Mouse (Mus musculus): Measurements from ENCODE around the gene Polr3h. TPM values are rescaled to one million over a fixed set of nuclear protein-coding genes. Genes with fewer than 3 reads are reported as not detected.

The Polr3h gene
- polyA plus RNA-seq, 1 experiment from 2014 or later: 61.8 TPM

DNA sequence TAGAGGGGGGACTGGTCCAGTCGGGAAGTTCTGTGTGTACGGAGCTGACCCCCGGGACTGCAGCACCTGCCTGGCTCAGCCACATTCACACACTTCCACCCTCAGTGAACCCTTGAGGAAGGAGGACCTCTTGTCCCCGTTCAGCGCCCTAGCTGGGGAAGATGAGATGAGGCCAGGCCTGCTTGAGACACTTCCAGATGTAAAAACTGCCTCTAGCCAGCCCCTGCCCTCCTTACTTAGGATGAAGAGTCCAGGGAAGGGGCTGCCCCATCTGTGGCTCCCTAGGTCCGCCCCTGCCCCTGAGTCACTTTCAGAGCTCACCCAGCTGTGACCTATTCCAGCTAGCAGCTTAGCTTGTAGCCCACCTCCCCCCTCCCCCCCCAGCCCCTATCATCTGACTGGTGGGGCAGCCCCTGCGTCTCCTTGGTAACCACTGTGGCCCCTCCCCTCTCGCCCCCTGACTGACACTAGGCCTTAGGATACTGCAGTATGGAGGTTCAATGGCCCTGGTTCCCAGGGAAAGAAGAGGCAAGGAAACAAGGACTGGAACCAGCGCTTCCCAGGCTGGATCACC lies 17.2 kb upstream of the Polr3h start:
- 7% methylated on average over 9 of the region's 9 CpGs for WGBS
- peaks cover 22% of the 10 kb centered on the region for H3K4me1 ChIP-seq
- H3K27me3 ChIP-seq (replicated peaks): no peaks in the 10 kb centered on the region
- H3K36me3 ChIP-seq: peaks cover 13% of the 10 kb centered on the region
- no peaks in the 10 kb centered on the region for H3K9me3 ChIP-seq
- no peak overlapping the region for H3K4me3 ChIP-seq
- peak overlapping the region; percentile 26; the same call in 1 of the 2 replicates for H3K9ac ChIP-seq
- peak; percentile 71 for ATAC-seq (ENCODE audit: low FRiP score, low read depth)
- H3K27ac ChIP-seq: peak overlapping the region; percentile 20; the same call in 1 of the 2 replicates
- peak overlapping the region; percentile 34 for H3K4me2 ChIP-seq (replicated peaks)

DNA sequence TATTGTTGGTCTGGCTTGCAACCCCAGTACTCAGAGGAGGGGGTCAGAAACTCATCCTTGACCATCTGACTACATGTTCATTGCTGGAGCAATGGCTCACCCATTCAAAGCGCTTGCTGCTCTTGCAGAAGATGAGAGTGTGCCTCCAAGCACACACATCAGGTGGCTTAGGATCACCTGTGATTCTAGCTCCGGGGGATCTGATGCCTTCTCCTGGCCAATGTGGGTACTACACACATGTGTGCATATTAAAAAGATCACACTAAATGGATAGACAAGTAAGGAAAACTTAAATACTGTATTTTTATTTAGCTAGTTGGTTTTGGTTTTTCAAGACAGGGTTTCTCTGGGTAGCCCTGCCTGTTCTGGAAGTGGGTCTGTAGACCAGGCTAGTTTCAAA lies 15.0 kb upstream of the Polr3h start:
- 99% methylated on average over 2 of the region's 2 CpGs for WGBS
- no peaks in the 10 kb centered on the region for H3K36me3 ChIP-seq
- no peak overlapping the region for H3K9ac ChIP-seq
- H3K9me3 ChIP-seq: no peaks in the 10 kb centered on the region
- H3K27me3 ChIP-seq (replicated peaks): no peaks in the 10 kb centered on the region
- H3K4me3 ChIP-seq: no peak overlapping the region
- peaks cover 43% of the 10 kb centered on the region for H3K4me1 ChIP-seq
- ATAC-seq (ENCODE audit: low FRiP score, low read depth): no peak
- no peak overlapping the region for H3K4me2 ChIP-seq (replicated peaks)
- H3K27ac ChIP-seq: no peak overlapping the region

DNA sequence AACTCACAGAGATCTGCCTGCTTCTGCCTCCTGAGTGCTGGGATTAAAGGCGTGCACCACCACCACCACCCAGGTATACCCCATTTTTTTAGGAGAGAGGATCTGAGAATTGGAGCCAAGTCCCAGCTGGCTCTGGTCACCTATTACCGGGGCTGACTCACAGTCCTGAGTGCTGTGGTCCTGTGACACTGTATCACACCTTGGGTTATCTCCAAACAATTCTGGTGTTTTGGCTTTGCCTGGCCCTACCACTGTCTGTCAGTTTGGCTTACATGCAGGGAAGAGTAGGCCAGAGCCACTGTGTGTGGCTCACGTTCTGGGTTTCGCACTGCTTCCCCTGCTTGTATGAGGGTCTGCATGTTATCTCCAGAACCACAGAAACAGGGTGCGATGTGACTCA lies 14.2 kb upstream of the Polr3h start:
- H3K27ac ChIP-seq: no peak overlapping the region
- no peaks in the 10 kb centered on the region for H3K27me3 ChIP-seq (replicated peaks)
- no peaks in the 10 kb centered on the region for H3K36me3 ChIP-seq
- WGBS: 89% methylated on average over 5 of the region's 5 CpGs
- H3K9me3 ChIP-seq: no peaks in the 10 kb centered on the region
- peaks cover 44% of the 10 kb centered on the region for H3K4me1 ChIP-seq
- no peak overlapping the region for H3K9ac ChIP-seq
- ATAC-seq (ENCODE audit: low FRiP score, low read depth): no peak
- no peak overlapping the region for H3K4me2 ChIP-seq (replicated peaks)
- no peak overlapping the region for H3K4me3 ChIP-seq

DNA sequence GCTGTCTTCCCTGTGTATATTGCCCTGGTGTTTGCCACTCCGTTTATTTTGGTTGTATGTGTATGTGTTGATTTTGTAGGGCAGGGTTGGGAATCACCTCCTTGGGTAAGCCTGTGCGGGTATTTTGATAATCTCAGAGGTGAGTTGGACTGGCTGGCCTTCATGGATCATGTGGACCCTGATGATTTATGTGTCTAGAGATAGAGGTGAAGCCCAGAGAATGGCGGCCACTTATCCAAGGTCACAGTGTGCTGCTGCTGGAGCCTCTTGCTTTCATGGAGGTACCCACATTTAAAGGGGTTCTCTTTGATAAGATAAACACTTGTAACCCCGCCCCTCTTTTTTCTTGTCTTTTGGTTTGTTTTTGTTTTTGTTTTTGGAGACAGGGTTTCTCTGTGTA lies 13.7 kb upstream of the Polr3h start:
- WGBS: 92% methylated on average over 4 of the region's 4 CpGs
- H3K9ac ChIP-seq: no peak overlapping the region
- H3K36me3 ChIP-seq: no peaks in the 10 kb centered on the region
- no peak overlapping the region for H3K4me3 ChIP-seq
- no peak overlapping the region for H3K27ac ChIP-seq
- H3K27me3 ChIP-seq (replicated peaks): no peaks in the 10 kb centered on the region
- no peak for ATAC-seq (ENCODE audit: low FRiP score, low read depth)
- H3K4me1 ChIP-seq: peaks cover 44% of the 10 kb centered on the region
- H3K4me2 ChIP-seq (replicated peaks): no peak overlapping the region
- H3K9me3 ChIP-seq: no peaks in the 10 kb centered on the region

DNA sequence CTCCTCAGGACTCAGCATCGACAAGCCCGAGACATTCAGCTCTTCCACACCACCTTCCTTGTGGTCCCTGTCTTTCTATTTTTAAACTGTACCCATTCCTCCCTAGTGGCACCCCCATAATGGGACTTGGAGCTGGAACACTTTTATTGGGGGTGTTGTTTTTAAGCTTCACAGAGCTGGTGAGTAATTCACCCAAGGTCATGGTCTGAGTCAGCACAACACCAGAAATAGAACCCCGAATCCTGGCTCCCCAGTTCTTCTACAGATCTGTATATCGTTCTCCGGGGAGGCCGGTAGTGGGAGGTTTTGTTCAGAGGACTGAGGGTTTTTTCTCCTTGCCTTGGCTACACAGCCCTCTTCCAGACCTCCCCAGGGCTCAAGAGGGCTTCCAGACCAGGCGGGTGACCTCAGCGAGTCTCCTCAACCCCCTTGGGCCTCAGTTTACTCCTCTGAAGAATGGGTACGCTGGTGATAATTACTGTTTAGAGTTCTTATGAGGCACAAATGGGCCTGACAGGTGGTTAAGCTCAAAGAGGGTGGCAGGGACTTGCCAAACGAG lies 13.2 kb upstream of the Polr3h start:
- Histone ChIP-seq H3K9me3 (no peaks in the 10 kb centered on the region), H3K9ac (no peak overlapping the region), H3K27me3 (replicated peaks) (no peaks in the 10 kb centered on the region), H3K4me2 (replicated peaks) (no peak overlapping the region), H3K4me3 (no peak overlapping the region), H3K4me1 (peaks cover 44% of the 10 kb centered on the region), H3K36me3 (no peaks in the 10 kb centered on the region), H3K27ac (no peak overlapping the region)
- 89% methylated on average over 10 of the region's 10 CpGs for WGBS
- no peak for ATAC-seq (ENCODE audit: low FRiP score, low read depth)

DNA sequence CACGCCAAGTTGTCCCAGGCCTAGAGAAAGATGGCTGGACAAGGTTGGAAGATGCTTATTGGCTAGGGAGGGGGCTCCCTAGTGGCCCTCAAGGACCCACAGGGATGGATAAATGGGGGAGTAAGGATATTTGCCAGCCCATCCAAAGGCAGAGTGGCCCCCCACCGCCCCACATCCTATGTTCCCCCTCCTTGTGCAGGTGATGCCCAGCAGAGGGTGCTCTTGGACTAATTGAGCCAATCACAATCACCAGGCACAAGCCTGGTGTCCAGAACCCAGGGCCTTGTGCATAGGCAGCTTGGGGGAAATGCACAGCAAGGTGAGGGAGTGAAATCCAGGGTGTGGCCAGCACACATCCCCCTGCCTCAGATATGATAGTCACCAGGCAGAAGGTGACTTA lies 12.2 kb upstream of the Polr3h start:
- H3K9ac ChIP-seq: peak overlapping the region; percentile 63; the same call in 1 of the 2 replicates
- no peak for ATAC-seq (ENCODE audit: low FRiP score, low read depth)
- 29% methylated on average over 2 of the region's 2 CpGs for WGBS

DNA sequence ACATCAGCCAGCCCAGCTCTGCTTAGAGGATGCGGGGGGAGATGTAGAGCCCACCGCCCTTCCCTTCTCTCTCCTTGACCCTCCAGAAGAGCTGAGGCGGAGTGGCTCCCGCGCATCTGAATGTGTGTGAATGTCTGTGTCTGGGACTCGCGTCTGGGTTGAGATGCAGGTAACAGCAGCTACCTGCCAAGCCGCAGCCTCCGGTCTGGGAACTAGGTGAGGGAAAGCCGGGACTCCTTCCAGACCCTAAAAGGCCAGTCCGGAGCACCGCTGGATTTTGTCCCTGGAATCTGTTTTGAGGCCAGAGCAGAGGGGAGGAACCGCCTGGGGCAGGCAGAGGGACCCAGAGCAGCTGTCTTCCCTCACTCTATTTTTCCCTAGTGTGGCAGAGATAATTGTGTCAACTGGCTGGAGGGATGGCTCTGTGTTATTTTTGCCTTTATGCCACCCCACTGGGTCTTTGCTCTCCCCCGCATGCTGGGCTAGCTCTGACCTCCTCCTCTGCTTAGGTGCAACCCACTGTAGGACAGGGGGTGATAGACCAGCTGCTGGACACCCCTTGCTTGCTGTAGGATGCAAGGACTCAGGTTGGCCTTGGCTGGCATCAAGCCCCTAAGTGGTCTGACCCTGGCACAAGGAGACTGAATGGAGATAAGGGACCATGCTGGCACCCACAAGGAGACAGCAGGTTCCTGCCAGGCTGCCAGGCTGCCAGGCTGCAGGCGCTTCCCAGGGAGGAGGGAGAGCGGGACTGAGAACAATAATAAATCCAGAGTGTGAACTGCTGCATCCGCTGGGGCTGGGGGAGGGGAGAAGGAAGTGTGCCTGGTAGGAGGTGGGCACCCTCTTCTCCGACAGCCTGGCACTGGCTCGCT lies 11.3 kb upstream of the Polr3h start:
- H3K4me2 ChIP-seq (replicated peaks): peak overlapping the region; percentile 67
- H3K4me1 ChIP-seq: peaks cover 40% of the 10 kb centered on the region
- no peaks in the 10 kb centered on the region for H3K27me3 ChIP-seq (replicated peaks)
- ATAC-seq (ENCODE audit: low FRiP score, low read depth): peak; percentile 35
- H3K36me3 ChIP-seq: no peaks in the 10 kb centered on the region
- H3K27ac ChIP-seq: peak overlapping the region; percentile 66
- 6% methylated on average over 19 of the region's 19 CpGs for WGBS
- H3K9me3 ChIP-seq: no peaks in the 10 kb centered on the region
- H3K4me3 ChIP-seq: peak overlapping the region; percentile 49
- peak overlapping the region; percentile 63 for H3K9ac ChIP-seq

More for the DNA sequence above, 12.2 kb upstream of the Polr3h start:
- Histone ChIP-seq H3K4me3 (peak overlapping the region; percentile 49; the same call in 1 of the 2 replicates), H3K27me3 (replicated peaks) (no peaks in the 10 kb centered on the region), H3K4me2 (replicated peaks) (peak overlapping the region; percentile 67), H3K9me3 (no peaks in the 10 kb centered on the region), H3K27ac (0 out of 2 replicates have a peak overlapping the region, but pooled peaks have one; percentile 34), H3K4me1 (peaks cover 42% of the 10 kb centered on the region), H3K36me3 (no peaks in the 10 kb centered on the region)

DNA sequence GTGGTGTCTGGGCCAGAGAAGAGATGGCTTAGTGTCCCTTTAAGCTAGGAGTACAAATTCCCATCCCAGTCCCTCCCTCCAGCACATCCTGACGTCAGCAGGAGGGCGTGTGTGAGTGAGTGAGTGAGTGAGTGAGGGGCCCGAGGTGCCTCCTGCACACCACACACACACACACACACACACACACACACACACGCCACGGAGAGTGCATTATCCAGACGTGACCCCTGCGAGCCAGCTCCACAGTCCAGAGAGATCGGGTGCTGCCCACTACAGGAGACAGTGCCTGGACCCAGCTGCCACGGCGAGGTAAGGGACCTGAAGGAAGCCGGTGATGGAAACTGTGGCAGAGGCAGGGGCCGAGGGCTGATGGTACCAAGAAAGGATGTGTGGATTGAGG lies 10.6 kb upstream of the Polr3h start, which contains the start of gene Csdc2:
Csdc2 (plus strand) TSS at position 81 of the 400 bp plus-strand sequence.
- peak within 1 kb of the TSS; percentile 63 for H3K9ac ChIP-seq
- H3K27me3 ChIP-seq (replicated peaks): no peaks in the 10 kb centered on the region
- peak within 1 kb of the TSS; percentile 66 for H3K27ac ChIP-seq
- 0% methylated on average over 12 of the region's 12 CpGs for WGBS
- peaks cover 35% of the 10 kb centered on the region for H3K4me1 ChIP-seq
- peak; percentile 61 for ATAC-seq (ENCODE audit: low FRiP score, low read depth)
- no peaks in the 10 kb centered on the region for H3K9me3 ChIP-seq
- peak within 1 kb of the TSS; percentile 67 for H3K4me2 ChIP-seq (replicated peaks)
- no peaks in the 10 kb centered on the region for H3K36me3 ChIP-seq
- peak within 1 kb of the TSS; percentile 49 for H3K4me3 ChIP-seq

DNA sequence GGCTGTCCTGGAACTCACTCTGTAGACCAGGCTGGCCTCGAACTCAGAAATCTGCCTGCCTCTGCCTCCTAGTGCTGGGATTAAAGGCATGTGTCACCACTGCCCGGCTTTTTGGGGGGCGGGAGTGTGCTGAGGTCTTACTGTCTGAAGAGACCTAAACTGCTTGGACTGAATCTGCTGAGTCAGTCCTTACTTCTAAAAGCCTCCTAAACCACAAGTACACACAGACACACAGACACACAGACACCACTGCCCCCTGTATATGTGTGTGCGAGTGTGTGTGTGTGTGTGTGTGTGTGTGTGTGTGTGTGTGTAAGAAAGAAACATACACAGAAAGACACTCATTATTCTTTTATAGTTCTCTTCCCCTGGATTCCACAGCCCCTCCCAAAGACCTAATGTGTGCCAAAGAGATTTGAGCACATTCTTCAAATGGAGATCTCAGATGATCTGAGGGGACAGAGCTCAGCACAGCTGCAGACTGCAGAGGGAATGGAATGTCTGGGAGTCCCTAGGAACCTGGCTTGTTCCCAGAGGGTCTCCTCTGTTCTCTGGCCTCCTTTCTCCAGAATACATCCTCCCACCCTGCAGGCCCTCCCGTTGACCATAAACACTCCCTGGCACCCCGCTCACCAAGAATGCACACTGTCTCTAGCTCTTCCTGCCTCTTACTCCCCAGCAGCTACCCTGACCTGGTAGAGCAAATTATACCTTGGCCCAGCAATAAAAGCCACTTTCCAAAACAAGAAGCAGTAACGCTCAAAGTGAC lies 10.0 kb upstream of the Polr3h start:
- H3K4me3 ChIP-seq: peak overlapping the region; percentile 49
- H3K27ac ChIP-seq: no peak overlapping the region
- no peak; the same call in 1 of the 2 replicates for ATAC-seq (ENCODE audit: low FRiP score, low read depth)
- no peaks in the 10 kb centered on the region for H3K27me3 ChIP-seq (replicated peaks)
- no peaks in the 10 kb centered on the region for H3K9me3 ChIP-seq
- H3K4me2 ChIP-seq (replicated peaks): peak overlapping the region; percentile 67
- H3K4me1 ChIP-seq: peaks cover 35% of the 10 kb centered on the region
- peak overlapping the region; percentile 63; the same call in 1 of the 2 replicates for H3K9ac ChIP-seq
- no peaks in the 10 kb centered on the region for H3K36me3 ChIP-seq
- WGBS: 59% methylated on average over 7 of the region's 7 CpGs

DNA sequence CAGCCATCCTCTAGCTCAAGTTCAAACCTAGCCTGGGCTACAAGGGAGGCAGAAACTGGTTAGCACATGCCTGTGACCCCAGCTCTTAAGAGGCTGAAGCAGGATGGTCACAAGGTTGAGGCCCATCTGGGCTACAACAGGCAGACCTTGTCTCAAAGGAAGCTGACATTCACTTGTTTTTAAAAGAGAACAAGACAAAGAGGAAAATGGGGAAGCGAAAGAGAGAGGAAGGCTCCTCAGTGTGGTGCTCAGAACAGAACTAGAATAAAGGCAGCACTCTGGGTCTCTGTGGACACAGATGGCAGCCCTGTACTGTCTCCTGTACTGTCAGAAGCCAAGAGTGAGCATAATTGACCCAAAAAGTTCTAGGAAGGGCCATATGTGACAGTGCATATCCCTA lies 7.9 kb upstream of the Polr3h start:
- no peaks in the 10 kb centered on the region for H3K9me3 ChIP-seq
- H3K36me3 ChIP-seq: no peaks in the 10 kb centered on the region
- H3K9ac ChIP-seq: no peak overlapping the region
- no peak overlapping the region for H3K27ac ChIP-seq
- WGBS: 81% methylated on average over 1 of the region's 1 CpGs
- no peak overlapping the region for H3K4me2 ChIP-seq (replicated peaks)
- H3K4me1 ChIP-seq: peaks cover 35% of the 10 kb centered on the region
- no peaks in the 10 kb centered on the region for H3K27me3 ChIP-seq (replicated peaks)
- ATAC-seq (ENCODE audit: low FRiP score, low read depth): no peak
- no peak overlapping the region for H3K4me3 ChIP-seq

DNA sequence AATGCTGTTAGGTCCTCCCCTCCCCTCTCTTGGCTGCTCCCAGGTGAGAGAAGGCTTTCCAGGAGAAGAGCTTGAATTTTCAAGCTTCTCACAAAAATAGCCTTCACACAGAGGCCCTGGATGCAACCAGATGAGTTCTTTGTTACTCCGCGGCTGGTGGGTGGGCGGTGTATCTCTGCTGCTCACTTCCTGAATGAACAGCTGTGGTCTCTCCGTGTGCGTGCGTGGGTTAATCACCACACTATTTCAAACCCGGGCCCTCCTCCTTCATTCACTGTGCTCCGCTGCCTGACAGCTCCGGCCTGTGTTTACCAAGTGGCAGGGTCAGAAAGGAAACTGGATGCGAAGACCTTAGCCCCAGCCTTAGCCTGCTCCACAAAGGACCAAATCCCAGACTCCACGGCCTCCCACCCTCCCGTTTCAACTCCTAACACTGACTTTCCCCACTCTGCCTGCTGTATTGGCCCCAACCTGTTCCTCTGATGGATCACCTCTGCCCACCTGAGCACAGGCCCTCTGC lies 7.0 kb upstream of the Polr3h start:
- no peaks in the 10 kb centered on the region for H3K27me3 ChIP-seq (replicated peaks)
- no peaks in the 10 kb centered on the region for H3K36me3 ChIP-seq
- ATAC-seq (ENCODE audit: low FRiP score, low read depth): no peak
- H3K4me1 ChIP-seq: peaks cover 26% of the 10 kb centered on the region
- WGBS: 32% methylated on average over 12 of the region's 12 CpGs
- no peaks in the 10 kb centered on the region for H3K9me3 ChIP-seq
- H3K4me3 ChIP-seq: no peak overlapping the region
- no peak overlapping the region for H3K9ac ChIP-seq
- no peak overlapping the region for H3K27ac ChIP-seq
- H3K4me2 ChIP-seq (replicated peaks): no peak overlapping the region

All from neural tube, embryonic 12.5 days (tissue).